ENCODE assay signal across 8 mouse cellular contexts in genomic region chr5:137778635-137779034, GRCm38 (mm10). TPM values are rescaled to one million over a fixed set of nuclear protein-coding genes. Genes with fewer than 3 reads are reported as not detected.
DNase-seq lines count a peak whose midpoint lies in the region; ATAC-seq lines count a peak whose summit lies in the region.

TSS of gene Ppp1r35 (plus strand) at chr5:137778849.

- DNase-seq in adipocyte (ENCODE audit: low spot score): peak; percentile 98
- DNase-seq in embryo, embryonic 10 days (ENCODE audit: low spot score): peak; percentile 100
- peak; percentile 95 for DNase-seq in gastrocnemius, postnatal 10 days
- DNase-seq in induced T-regulatory cell, adult 2 months (ENCODE audit: low read depth): peak; percentile 98
- peak; percentile 92 to 98 for DNase-seq in left cerebral cortex, adult 9 months (ENCODE audit: low spot score in 2 of 2)
- DNase-seq in right cerebral cortex, postnatal 14 days: peak; percentile 96
- peak; percentile 96 for DNase-seq in urinary bladder, postnatal 36 days (ENCODE audit: low spot score in 2 of 2)

- ATAC-seq in megakaryocyte progenitor cell, adult 5-6 weeks (replicated peaks; ENCODE audit: poor library complexity): peak; percentile 93

RNA-seq across cellular contexts. Expression of gene Ppp1r35, which starts in this region (rescaled TPM):
- 10 to 100 TPM in 1 of 2 experiments, 1 to 10 TPM in 1; 9.8 to 13.5 TPM for total RNA-seq in gastrocnemius, postnatal 10 days (2021)
- 64.5 and 77.4 TPM in 2 replicates for total RNA-seq in megakaryocyte progenitor cell, adult 5-6 weeks (2015)
- total RNA-seq in megakaryocyte progenitor cell, adult 5-6 weeks (2017): 38.4 and 38.6 TPM in 2 replicates

Comparison
In these comparisons a context has a peak if more than half of its experiments do, and no peak if none do; other contexts are left out.
1. Peak in every context shown above with its lines: DNase-seq and ATAC-seq.